Mouse (Mus musculus) liver, adult 2 months (tissue): ENCODE results near the gene F7.
"Not testable (repeated sequence)": the region's sequence is repeated elsewhere in the genome, so short reads cannot be mapped to it uniquely, and the experiment has no call there.

ENCODE experiments used
- CTCF ChIP-seq: fragments of 200-500 bp; IDR thresholded peaks from 2 replicates; pipeline ENCODE4 v1.5.1; 2011; ENCODE audit warnings: low read depth, low read length, control low read depth
- POLR2A ChIP-seq: fragments of 200-500 bp; IDR thresholded peaks from 2 replicates; pipeline ENCODE4 v1.6.1; 2011; ENCODE audit warnings: low read length, control low read depth; ENCODE audit not compliant: insufficient read depth; ENCODE audit errors: extremely low read depth

DNA sequence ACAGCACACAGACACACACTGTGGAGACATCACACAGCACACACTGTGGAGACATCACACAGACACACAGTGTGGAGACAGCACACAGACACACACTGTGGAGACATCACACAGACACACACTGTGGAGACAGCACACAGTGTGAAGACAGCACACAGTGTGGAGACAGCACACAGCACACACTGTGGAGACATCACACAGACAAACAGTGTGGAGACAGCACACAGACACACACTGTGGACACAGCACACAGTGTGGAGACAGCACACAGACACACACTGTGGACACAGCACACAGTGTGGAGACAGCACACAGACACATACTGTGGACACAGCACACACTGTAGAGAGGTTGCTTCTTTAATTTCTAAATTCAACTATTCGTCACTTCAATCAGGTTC is 49.7 kb downstream of the F7 start:
- TF ChIP-seq CTCF, POLR2A: not testable (repeated sequence)
